Mouse (Mus musculus): ENCODE results near the gene Med8.

GRCm38 (mm10) chr4:118364641-118365040, 44.5 kb upstream of the Med8 start:
- TF ChIP-seq POLR2A (IDR thresholded peaks at IDR 0.05; ENCODE audit: borderline replicate concordance, control insufficient read depth, low read depth, low read length) (no peak), CTCF (IDR thresholded peaks at IDR 0.05; ENCODE audit: control insufficient read depth, insufficient read depth, low read length) (no peak)
